Mouse (Mus musculus) ES-Bruce4 (cell line): ENCODE measurements at regions not wholly inside any gene's neighbourhood (a gene's known extent, or its start where the extent isn't known, plus 50 kb on each side); places are given as distances from the start of the nearest gene placed in this dataset.

ENCODE experiments used
- H3K27ac ChIP-seq: 2 replicates; pipeline ENCODE4 v1.5.1; 2012; ENCODE audit warnings: low read length, inconsistent platforms; ENCODE audit not compliant: insufficient read depth
- H3K27me3 ChIP-seq: 2 replicates; pipeline ENCODE4 v1.6.1; 2012; ENCODE audit warnings: mild to moderate bottlenecking, low read length, inconsistent platforms; ENCODE audit not compliant: control insufficient read depth, poor library complexity, insufficient read depth, severe bottlenecking
- H3K36me3 ChIP-seq: 2 replicates; pipeline ENCODE4 v1.6.1; 2012; ENCODE audit warnings: inconsistent platforms, mild to moderate bottlenecking, low read length, moderate library complexity; ENCODE audit not compliant: control insufficient read depth, poor library complexity, insufficient read depth, severe bottlenecking
- H3K4me1 ChIP-seq: one replicate; pipeline ENCODE4 v1.8.1; 2011; ENCODE audit warnings: low read length; ENCODE audit not compliant: control insufficient read depth, insufficient read depth
- H3K4me3 ChIP-seq: 2 replicates; pipeline ENCODE4 v1.5.1; 2011; ENCODE audit warnings: low read depth, mild to moderate bottlenecking, low read length
- H3K9ac ChIP-seq: 2 replicates; pipeline ENCODE4 v1.6.1; 2012; ENCODE audit warnings: low read depth, mild to moderate bottlenecking, inconsistent platforms; ENCODE audit not compliant: poor library complexity, severe bottlenecking
- H3K9me3 ChIP-seq: replicated peaks from 2 replicates; pipeline ENCODE4 v1.6.1; 2012; ENCODE audit warnings: mild to moderate bottlenecking, low read length, inconsistent platforms; ENCODE audit not compliant: control insufficient read depth, poor library complexity, insufficient read depth, severe bottlenecking
- CTCF ChIP-seq: IDR thresholded peaks from one replicate; pipeline ENCODE4 v1.8.1; 2011; ENCODE audit warnings: low read depth, low read length
- EP300 ChIP-seq: IDR thresholded peaks from 2 replicates; pipeline ENCODE4 v1.6.1; 2011; ENCODE audit warnings: low read depth, low read length; ENCODE audit not compliant: insufficient read depth
- POLR2A ChIP-seq: IDR thresholded peaks from one replicate; pipeline ENCODE4 v1.8.1; 2011; ENCODE audit warnings: low read length; ENCODE audit not compliant: insufficient read depth

- H3K9ac ChIP-seq: no peak overlapping the region
- H3K4me1 ChIP-seq: no peaks in the 10 kb centered on the region
- TF ChIP-seq POLR2A (no peak), CTCF (no peak), EP300 (no peak)
- H3K4me3 ChIP-seq: no peak overlapping the region
- no peaks in the 10 kb centered on the region for H3K9me3 ChIP-seq
- no peaks in the 10 kb centered on the region for H3K36me3 ChIP-seq
- H3K27me3 ChIP-seq: no peaks in the 10 kb centered on the region
- no peak overlapping the region for H3K27ac ChIP-seq
These were observed 55.2 kb upstream of the Tgfbr2 start for GRCm38 (mm10) chr9:116230346-116230745.

GRCm38 (mm10) chr9:116228443-116228842 is 53.3 kb upstream of the Tgfbr2 start:
- H3K4me3 ChIP-seq: no peak overlapping the region
- H3K27ac ChIP-seq: no peak overlapping the region
- TF ChIP-seq EP300: no peak
- no peaks in the 10 kb centered on the region for H3K27me3 ChIP-seq
- H3K36me3 ChIP-seq: no peaks in the 10 kb centered on the region
- H3K9ac ChIP-seq: no peak overlapping the region
- H3K4me1 ChIP-seq: no peaks in the 10 kb centered on the region
- H3K9me3 ChIP-seq: no peaks in the 10 kb centered on the region

- Histone ChIP-seq H3K9ac (no peak overlapping the region), H3K27ac (no peak overlapping the region), H3K4me3 (no peak overlapping the region), H3K36me3 (no peaks in the 10 kb centered on the region), H3K27me3 (no peaks in the 10 kb centered on the region), H3K4me1 (no peaks in the 10 kb centered on the region), H3K9me3 (no peaks in the 10 kb centered on the region)
- TF ChIP-seq EP300 (no peak), POLR2A (no peak), CTCF (no peak)
These were observed 52.6 kb upstream of the Tgfbr2 start for GRCm38 (mm10) chr9:116227738-116228137.
